Mouse (Mus musculus) limb, embryonic 14.5 days (tissue): Measurements from ENCODE around the gene Usf1. TPM values are rescaled to one million over a fixed set of nuclear protein-coding genes. Genes with fewer than 3 reads are reported as not detected.

Experiments
- ATAC-seq: fragments of 200-750 bp; cut with Nextera tagmentation; 2 replicates; pipeline ENCODE4 v1.8.0; 2017; ENCODE audit warnings: low read depth, moderate number of reproducible peaks, moderate TSS enrichment; ENCODE audit not compliant: low FRiP score
- DNase-seq: peaks from one replicate; pipeline ENCODE4 v3.0.0-alpha.2; 2015; ENCODE audit warnings: low spot score
- H3K27ac ChIP-seq: fragments of 300-500 bp; sonication (generic); replicated peaks from 2 replicates; pipeline ENCODE4 v1.5.1; 2014; ENCODE audit warnings: low read depth, mild to moderate bottlenecking, low read length, moderate library complexity, mixed read lengths
- H3K27me3 ChIP-seq: fragments of 300-500 bp; sonication (generic); 2 replicates; pipeline ENCODE4 v1.6.1; 2014; ENCODE audit warnings: low read length, mixed read lengths; ENCODE audit not compliant: control insufficient read depth, insufficient read depth
- H3K36me3 ChIP-seq: fragments of 300-500 bp; sonication (generic); 2 replicates; pipeline ENCODE4 v1.6.1; 2014; ENCODE audit warnings: mild to moderate bottlenecking, low read length, moderate library complexity, mixed read lengths; ENCODE audit not compliant: control insufficient read depth, insufficient read depth
- H3K4me1 ChIP-seq: fragments of 300-500 bp; sonication (generic); 2 replicates; pipeline ENCODE4 v1.6.1; 2014; ENCODE audit warnings: antibody characterized with exemption, low read length, mixed read lengths; ENCODE audit not compliant: control insufficient read depth, insufficient read depth
- H3K4me2 ChIP-seq: fragments of 300-500 bp; sonication (generic); replicated peaks from 2 replicates; pipeline ENCODE4 v1.6.1; 2014; ENCODE audit warnings: low read depth, mild to moderate bottlenecking, low read length, moderate library complexity; ENCODE audit not compliant: severe bottlenecking
- H3K4me3 ChIP-seq: fragments of 300-500 bp; sonication (generic); replicated peaks from 2 replicates; pipeline ENCODE4 v1.5.1; 2014; ENCODE audit warnings: low read length
- H3K9ac ChIP-seq: fragments of 300-500 bp; sonication (generic); 2 replicates; pipeline ENCODE4 v1.6.1; 2014; ENCODE audit warnings: mild to moderate bottlenecking, low read depth, low read length, moderate library complexity; ENCODE audit not compliant: severe bottlenecking
- H3K9me3 ChIP-seq: fragments of 300-500 bp; sonication (generic); 2 replicates; pipeline ENCODE4 v1.6.1; 2016; ENCODE audit warnings: low read length; ENCODE audit not compliant: control insufficient read depth
- POLR2A ChIP-seq: fragments of 200-500 bp; IDR thresholded peaks from 2 replicates; pipeline ENCODE4 v1.8.0; 2012; ENCODE audit warnings: inconsistent platforms, mild to moderate bottlenecking, moderate library complexity, borderline replicate concordance; ENCODE audit not compliant: insufficient read depth, insufficient read length; ENCODE audit errors: extremely low read depth
- WGBS: fragments of 180-500 bp; shearing (Covaris S2); extraction: QIAGEN DNeasy Blood & Tissue Kit; methylation state at CpG from one replicate; pipeline ENCODE4 v1.1.7; 2014; 5-methylcytosine and 5-hydroxymethylcytosine counted together
- polyA plus RNA-seq, 2 experiments: library from polyadenylated mRNA; depleted of rRNA in 1 of 2; stranded (reverse) in 1 of 2; unstranded in 1 of 2; fragments of >200 nt; fragmentation: Nextera tagmentation in 1 of 2; extraction: Ambion mirVana in 1 of 2; gene quantifications; 2 replicates each; pipeline versions ENCODE4 v1.2.1 to v1.2.3; 2012 to 2014

Usf1 gene
- polyA plus RNA-seq, 2 experiments: 86.2 to 97.0 TPM

DNA sequence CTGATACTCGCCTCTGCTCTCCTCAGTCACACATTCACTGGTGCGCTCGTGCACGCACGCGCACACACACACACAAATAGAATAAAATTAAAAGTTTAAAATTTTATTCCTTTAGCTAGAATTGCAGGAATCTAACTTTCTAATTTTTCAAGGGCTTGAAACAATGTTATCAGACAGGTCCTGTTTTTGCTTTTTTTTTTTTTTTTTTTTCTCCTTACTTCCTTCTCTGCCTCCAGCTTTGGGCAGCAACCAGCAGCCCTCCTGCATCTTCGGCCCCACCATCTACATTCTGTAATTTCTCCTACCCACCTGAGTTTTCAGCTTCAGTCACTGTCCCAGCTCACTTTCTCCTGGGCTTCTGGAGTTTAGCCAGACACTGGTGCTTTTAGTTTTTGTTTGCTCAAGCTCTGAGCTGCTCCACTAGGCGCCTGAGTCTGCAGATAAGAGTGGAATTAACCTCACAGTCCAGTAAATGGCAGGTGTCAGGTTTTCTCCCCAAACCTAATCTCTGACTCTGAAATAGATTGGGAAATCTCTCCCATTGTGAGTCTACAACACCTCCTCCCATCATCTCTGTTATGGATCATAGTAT is 11.5 kb downstream of the Usf1 start:
- ATAC-seq (no peak), DNase-seq (no peak)
- 90% methylated on average over 8 of the region's 8 CpGs for WGBS
- Histone ChIP-seq H3K36me3 (peaks cover 26% of the 10 kb centered on the region), H3K4me1 (no peaks in the 10 kb centered on the region), H3K4me3 (no peak overlapping the region), H3K9me3 (no peaks in the 10 kb centered on the region), H3K27me3 (no peaks in the 10 kb centered on the region), H3K4me2 (no peak overlapping the region), H3K27ac (no peak overlapping the region), H3K9ac (no peak overlapping the region)
- no peak for TF ChIP-seq POLR2A

DNA sequence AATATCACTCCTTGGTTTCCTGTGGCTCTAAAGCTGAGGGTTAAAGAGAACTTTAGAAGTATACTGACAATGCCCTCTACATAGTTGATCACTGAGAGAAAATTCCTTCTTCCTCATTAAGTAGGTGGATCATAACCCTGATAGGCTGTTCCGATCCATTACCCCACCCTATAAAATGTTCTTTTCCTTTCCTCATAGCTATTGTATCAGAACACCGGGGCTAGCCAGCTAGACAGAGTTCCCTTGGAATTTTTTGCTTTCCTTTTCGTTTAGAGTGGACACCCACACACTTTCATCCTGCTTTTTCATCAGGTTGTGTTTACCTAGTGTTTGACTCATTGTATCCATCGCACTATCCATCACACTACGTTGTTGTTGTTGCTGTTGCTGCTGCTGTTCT is 13.5 kb downstream of the Usf1 start:
- TF ChIP-seq POLR2A: no peak
- H3K4me3 ChIP-seq: no peak overlapping the region

DNA sequence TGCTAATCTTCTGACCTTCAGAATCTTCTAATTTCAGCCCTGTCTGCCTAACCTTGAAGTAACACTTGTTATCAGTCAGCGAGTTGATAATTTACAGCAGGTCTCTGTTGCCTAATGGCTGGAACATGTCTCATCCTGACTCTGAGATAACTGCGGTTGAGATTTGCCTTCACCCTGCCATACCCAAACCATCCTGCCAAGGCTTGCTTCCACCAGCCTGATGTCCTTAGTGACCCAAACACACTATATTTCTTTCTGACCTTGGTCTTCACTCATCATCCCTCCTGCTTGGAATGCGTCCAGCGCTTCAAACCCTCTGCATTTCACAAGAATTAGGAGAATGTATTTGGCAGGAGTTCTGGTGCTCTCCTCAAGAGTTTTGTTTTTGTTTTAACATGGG is 14.0 kb downstream of the Usf1 start:
- H3K27me3 ChIP-seq: no peaks in the 10 kb centered on the region
- no peaks in the 10 kb centered on the region for H3K4me1 ChIP-seq
- no peak overlapping the region for H3K4me2 ChIP-seq
- DNase-seq: no peak
- no peak overlapping the region for H3K4me3 ChIP-seq
- ATAC-seq: no peak
- H3K9ac ChIP-seq: no peak overlapping the region
- no peak overlapping the region for H3K27ac ChIP-seq
- 69% methylated on average over 4 of the region's 4 CpGs for WGBS
- H3K36me3 ChIP-seq: peaks cover 2% of the 10 kb centered on the region; the same call in 1 of the 2 replicates
- H3K9me3 ChIP-seq: no peaks in the 10 kb centered on the region
- no peak for TF ChIP-seq POLR2A

More for the DNA sequence above, 13.5 kb downstream of the Usf1 start:
- Histone ChIP-seq H3K4me1 (no peaks in the 10 kb centered on the region), H3K36me3 (peaks cover 6% of the 10 kb centered on the region), H3K9ac (no peak overlapping the region), H3K27me3 (no peaks in the 10 kb centered on the region), H3K9me3 (no peaks in the 10 kb centered on the region), H3K4me2 (no peak overlapping the region), H3K27ac (no peak overlapping the region)
- WGBS: 69% methylated on average over 5 of the region's 5 CpGs
- ATAC-seq (no peak), DNase-seq (no peak)

DNA sequence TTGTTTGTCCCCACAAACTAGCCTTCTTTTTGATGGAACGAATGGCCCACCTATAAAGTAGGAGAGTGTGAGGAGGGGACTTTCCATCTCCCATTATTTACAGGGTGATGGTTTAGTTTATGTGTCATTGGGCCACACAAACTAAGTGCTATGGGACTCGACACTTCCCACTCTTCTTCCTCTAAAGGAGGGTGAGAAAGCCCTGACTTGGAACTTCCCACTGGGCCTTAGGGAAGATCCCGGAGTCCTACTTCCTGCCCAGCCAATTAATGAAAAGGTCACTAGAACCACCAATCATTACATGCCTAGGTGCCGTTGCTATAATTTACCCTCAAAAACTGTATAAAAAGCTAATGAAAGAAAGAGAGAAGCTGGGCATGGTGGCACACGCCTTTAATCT is 21.0 kb downstream of the Usf1 start:
- Histone ChIP-seq H3K27me3 (0 out of 2 replicates have a peak, but pooled peaks cover 9% of the 10 kb centered on the region), H3K36me3 (no peaks in the 10 kb centered on the region), H3K4me1 (0 out of 2 replicates have a peak, but pooled peaks cover 3% of the 10 kb centered on the region), H3K9ac (no peak overlapping the region), H3K4me2 (no peak overlapping the region), H3K9me3 (no peaks in the 10 kb centered on the region), H3K27ac (no peak overlapping the region), H3K4me3 (no peak overlapping the region)
- ATAC-seq (no peak), DNase-seq (no peak)
- TF ChIP-seq POLR2A: no peak
- 64% methylated on average over 5 of the region's 5 CpGs for WGBS

- ATAC-seq: no peak
- H3K4me3 ChIP-seq: no peak overlapping the region
- 10% methylated on average over 7 of the region's 7 CpGs for WGBS
Measured at GRCm38 (mm10) chr1:171435288-171435814, 24.2 kb downstream of the Usf1 start.

More at GRCm38 (mm10) chr1:171435288-171435814, 24.2 kb downstream of the Usf1 start:
- Histone ChIP-seq H3K27me3 (peaks cover 20% of the 10 kb centered on the region; the same call in 1 of the 2 replicates), H3K4me1 (peaks cover 8% of the 10 kb centered on the region; the same call in 1 of the 2 replicates), H3K36me3 (no peaks in the 10 kb centered on the region), H3K4me2 (no peak overlapping the region), H3K9ac (no peak overlapping the region), H3K9me3 (no peaks in the 10 kb centered on the region), H3K27ac (no peak overlapping the region)
- DNase-seq: no peak
- no peak for TF ChIP-seq POLR2A
